Mouse (Mus musculus) midbrain, embryonic 14.5 days (tissue): ENCODE measurements around the gene Tagap. TPM values are rescaled to one million over a fixed set of nuclear protein-coding genes. Genes with fewer than 3 reads are reported as not detected.

Experiments used
- ATAC-seq: fragments of 200-750 bp; cut with Nextera tagmentation; 2 replicates; pipeline ENCODE4 v1.8.0; 2017; ENCODE audit warnings: moderate number of reproducible peaks, moderate library complexity; ENCODE audit not compliant: low FRiP score, low TSS enrichment
- DNase-seq: peaks from one replicate; pipeline ENCODE4 v3.0.0-alpha.2; 2015
- H3K27ac ChIP-seq: fragments of 300-500 bp; sonication (generic); replicated peaks from 2 replicates; pipeline ENCODE4 v1.5.1; 2014; ENCODE audit warnings: mild to moderate bottlenecking, low read depth, low read length, moderate library complexity
- H3K27me3 ChIP-seq: fragments of 300-500 bp; sonication (generic); 2 replicates; pipeline ENCODE4 v1.6.1; 2014; ENCODE audit warnings: low read length, control low read depth, mixed read lengths; ENCODE audit not compliant: control insufficient read depth, insufficient read depth
- H3K36me3 ChIP-seq: fragments of 300-500 bp; sonication (generic); 2 replicates; pipeline ENCODE4 v1.6.1; 2014; ENCODE audit warnings: low read length, control low read depth; ENCODE audit not compliant: control insufficient read depth, insufficient read depth
- H3K4me1 ChIP-seq: fragments of 300-500 bp; sonication (generic); 2 replicates; pipeline ENCODE4 v1.6.1; 2014; ENCODE audit warnings: mild to moderate bottlenecking, antibody characterized with exemption, low read length, control low read depth; ENCODE audit not compliant: control insufficient read depth, insufficient read depth
- H3K4me2 ChIP-seq: fragments of 300-500 bp; sonication (generic); 2 replicates; pipeline ENCODE4 v1.6.1; 2014; ENCODE audit warnings: mild to moderate bottlenecking, low read length, moderate library complexity
- H3K4me3 ChIP-seq: fragments of 300-500 bp; sonication (generic); replicated peaks from 2 replicates; pipeline ENCODE4 v1.5.1; 2014; ENCODE audit warnings: low read depth, low read length
- H3K9ac ChIP-seq: fragments of 300-500 bp; sonication (generic); replicated peaks from 2 replicates; pipeline ENCODE4 v1.6.1; 2014; ENCODE audit warnings: mild to moderate bottlenecking, low read length, moderate library complexity
- H3K9me3 ChIP-seq: fragments of 300-500 bp; sonication (generic); 2 replicates; pipeline ENCODE4 v1.6.1; 2016; ENCODE audit warnings: low read length, control low read depth, mixed read lengths; ENCODE audit not compliant: control insufficient read depth
- WGBS: fragments of 180-500 bp; shearing (Covaris S2); extraction: QIAGEN DNeasy Blood & Tissue Kit; methylation state at CpG from one replicate; pipeline ENCODE4 v1.1.7; 2014; 5-methylcytosine and 5-hydroxymethylcytosine counted together
- polyA plus RNA-seq: library from polyadenylated mRNA; unstranded; fragments of >200 nt; fragmentation: Nextera tagmentation; extraction: Ambion mirVana; gene quantifications from 2 replicates; pipeline ENCODE4 v1.2.1, GENCODE M21; 2014

The Tagap gene
- 0.39 and 0.58 TPM in 2 replicates for polyA plus RNA-seq

GRCm38 (mm10) chr17:7925413-7926160 is at the start of gene Tagap:
Gene Tagap (plus strand): TSS chr17:7926000.
- ATAC-seq (no peak), DNase-seq (no peak)
- Histone ChIP-seq H3K9ac (no peak within 1 kb of the TSS), H3K36me3 (no peaks in the 10 kb centered on the region), H3K4me1 (0 out of 2 replicates have a peak, but pooled peaks cover 2% of the 10 kb centered on the region), H3K4me3 (no peak within 1 kb of the TSS), H3K27me3 (no peaks in the 10 kb centered on the region), H3K4me2 (no peak within 1 kb of the TSS), H3K9me3 (no peaks in the 10 kb centered on the region), H3K27ac (no peak within 1 kb of the TSS)
- WGBS: 80% methylated on average over 13 of the region's 13 CpGs

GRCm38 (mm10) chr17:7876541-7876940 is 49.3 kb upstream of the Tagap start:
- ATAC-seq (no peak), DNase-seq (no peak)
- WGBS: 95% methylated on average over 13 of the region's 13 CpGs
- no peaks in the 10 kb centered on the region for H3K36me3 ChIP-seq
- no peak overlapping the region for H3K27ac ChIP-seq
- no peaks in the 10 kb centered on the region for H3K4me1 ChIP-seq
- H3K4me3 ChIP-seq: no peak overlapping the region
- no peak overlapping the region for H3K9ac ChIP-seq
- H3K4me2 ChIP-seq: no peak overlapping the region
- no peaks in the 10 kb centered on the region for H3K9me3 ChIP-seq
- H3K27me3 ChIP-seq: no peaks in the 10 kb centered on the region

GRCm38 (mm10) chr17:7877191-7877764 is 48.5 kb upstream of the Tagap start:
- H3K4me2 ChIP-seq: no peak overlapping the region
- no peaks in the 10 kb centered on the region for H3K4me1 ChIP-seq
- no peak overlapping the region for H3K9ac ChIP-seq
- no peak overlapping the region for H3K4me3 ChIP-seq
- H3K27ac ChIP-seq: no peak overlapping the region
- no peaks in the 10 kb centered on the region for H3K9me3 ChIP-seq
- H3K27me3 ChIP-seq: no peaks in the 10 kb centered on the region
- H3K36me3 ChIP-seq: no peaks in the 10 kb centered on the region
- ATAC-seq: no peak
- no peak for DNase-seq
- 84% methylated on average over 7 of the region's 7 CpGs for WGBS

- 64% methylated on average over 2 of the region's 2 CpGs for WGBS
Observed at GRCm38 (mm10) chr17:7877878-7878277, 47.9 kb upstream of the Tagap start.

GRCm38 (mm10) chr17:7879529-7879928 is 46.3 kb upstream of the Tagap start:
- no peak for DNase-seq
- Histone ChIP-seq H3K36me3 (no peaks in the 10 kb centered on the region), H3K27ac (no peak overlapping the region), H3K27me3 (no peaks in the 10 kb centered on the region), H3K4me2 (no peak overlapping the region), H3K4me1 (no peaks in the 10 kb centered on the region), H3K4me3 (no peak overlapping the region), H3K9ac (no peak overlapping the region), H3K9me3 (no peaks in the 10 kb centered on the region)
- ATAC-seq: no peak
- WGBS: 88% methylated on average over 4 of the region's 4 CpGs

More at GRCm38 (mm10) chr17:7877878-7878277, 47.9 kb upstream of the Tagap start:
- no peak for ATAC-seq
- H3K4me3 ChIP-seq: no peak overlapping the region
- no peaks in the 10 kb centered on the region for H3K27me3 ChIP-seq
- DNase-seq: no peak
- no peak overlapping the region for H3K4me2 ChIP-seq
- no peak overlapping the region for H3K27ac ChIP-seq
- H3K9ac ChIP-seq: no peak overlapping the region
- H3K4me1 ChIP-seq: no peaks in the 10 kb centered on the region
- H3K9me3 ChIP-seq: no peaks in the 10 kb centered on the region
- no peaks in the 10 kb centered on the region for H3K36me3 ChIP-seq

- H3K4me3 ChIP-seq: no peak overlapping the region
- no peak for DNase-seq
- ATAC-seq: no peak
- no peak overlapping the region for H3K4me2 ChIP-seq
- H3K36me3 ChIP-seq: no peaks in the 10 kb centered on the region
- H3K4me1 ChIP-seq: no peaks in the 10 kb centered on the region
- no peaks in the 10 kb centered on the region for H3K27me3 ChIP-seq
- WGBS: 83% methylated on average over 11 of the region's 11 CpGs
- H3K9ac ChIP-seq: no peak overlapping the region
- H3K9me3 ChIP-seq: no peaks in the 10 kb centered on the region
- H3K27ac ChIP-seq: no peak overlapping the region
Observed at GRCm38 (mm10) chr17:7883126-7883525, 42.7 kb upstream of the Tagap start.

- 88% methylated on average over 10 of the region's 10 CpGs for WGBS
- DNase-seq (no peak), ATAC-seq (no peak)
- Histone ChIP-seq H3K36me3 (no peaks in the 10 kb centered on the region), H3K4me3 (no peak overlapping the region), H3K9me3 (no peaks in the 10 kb centered on the region), H3K27me3 (no peaks in the 10 kb centered on the region), H3K9ac (no peak overlapping the region), H3K27ac (no peak overlapping the region), H3K4me2 (no peak overlapping the region), H3K4me1 (no peaks in the 10 kb centered on the region)
Observed at GRCm38 (mm10) chr17:7884606-7885005, 41.2 kb upstream of the Tagap start.

- no peak overlapping the region for H3K9ac ChIP-seq
- H3K4me2 ChIP-seq: no peak overlapping the region
- no peaks in the 10 kb centered on the region for H3K27me3 ChIP-seq
- no peaks in the 10 kb centered on the region for H3K36me3 ChIP-seq
- 94% methylated on average over 20 of the region's 20 CpGs for WGBS
- H3K4me1 ChIP-seq: no peaks in the 10 kb centered on the region
- ATAC-seq: no peak
- H3K9me3 ChIP-seq: no peaks in the 10 kb centered on the region
- no peak overlapping the region for H3K27ac ChIP-seq
- H3K4me3 ChIP-seq: no peak overlapping the region
- DNase-seq: no peak
Observed at GRCm38 (mm10) chr17:7887071-7887815, 38.6 kb upstream of the Tagap start.
